Mouse (Mus musculus): Measurements from ENCODE around the gene Soga1.
A peak's percentile ranks its signal among the peaks of the same experiment; 100 is the strongest.

Gene Soga1

GRCm38 (mm10) chr2:157064136-157064535 is 14.9 kb downstream of the Soga1 start:
- DNase-seq (ENCODE audit: low read depth in 1 of 2, low spot score in 2 of 2), result no peak

GRCm38 (mm10) chr2:157063241-157063700 is 15.8 kb downstream of the Soga1 start:
- DNase-seq (ENCODE audit: low read depth in 1 of 2, low spot score in 2 of 2), result peak; percentile 73 to 79

GRCm38 (mm10) chr2:157060557-157061305 is 18.3 kb downstream of the Soga1 start:
- no peak for DNase-seq (ENCODE audit: low read depth in 1 of 2, low spot score in 2 of 2)

GRCm38 (mm10) chr2:157060037-157060436 is 19.0 kb downstream of the Soga1 start:
- DNase-seq (ENCODE audit: low read depth in 1 of 2, low spot score in 2 of 2), result no peak

DNA sequence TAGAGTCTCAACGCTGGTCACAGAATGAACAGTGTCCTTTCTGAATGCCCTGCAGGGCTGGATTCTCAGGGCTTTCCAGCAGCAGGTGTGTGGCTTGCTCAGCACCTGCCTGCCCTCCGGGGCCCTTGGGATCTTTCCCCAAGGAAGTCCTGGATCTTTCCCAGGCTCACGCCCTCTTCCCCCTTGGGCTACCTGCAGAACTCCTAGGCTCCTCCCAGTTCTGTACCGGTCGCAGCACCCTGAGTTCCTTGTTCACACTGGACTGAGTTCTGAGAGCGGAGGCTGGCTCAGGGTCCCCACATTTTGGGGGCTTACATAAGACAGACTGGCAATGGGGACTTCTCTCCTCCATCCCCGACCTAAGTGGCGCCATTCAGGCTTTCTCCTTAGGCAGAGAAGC is 19.9 kb downstream of the Soga1 start:
- no peak for DNase-seq (ENCODE audit: low read depth in 1 of 2, low spot score in 2 of 2)

DNA sequence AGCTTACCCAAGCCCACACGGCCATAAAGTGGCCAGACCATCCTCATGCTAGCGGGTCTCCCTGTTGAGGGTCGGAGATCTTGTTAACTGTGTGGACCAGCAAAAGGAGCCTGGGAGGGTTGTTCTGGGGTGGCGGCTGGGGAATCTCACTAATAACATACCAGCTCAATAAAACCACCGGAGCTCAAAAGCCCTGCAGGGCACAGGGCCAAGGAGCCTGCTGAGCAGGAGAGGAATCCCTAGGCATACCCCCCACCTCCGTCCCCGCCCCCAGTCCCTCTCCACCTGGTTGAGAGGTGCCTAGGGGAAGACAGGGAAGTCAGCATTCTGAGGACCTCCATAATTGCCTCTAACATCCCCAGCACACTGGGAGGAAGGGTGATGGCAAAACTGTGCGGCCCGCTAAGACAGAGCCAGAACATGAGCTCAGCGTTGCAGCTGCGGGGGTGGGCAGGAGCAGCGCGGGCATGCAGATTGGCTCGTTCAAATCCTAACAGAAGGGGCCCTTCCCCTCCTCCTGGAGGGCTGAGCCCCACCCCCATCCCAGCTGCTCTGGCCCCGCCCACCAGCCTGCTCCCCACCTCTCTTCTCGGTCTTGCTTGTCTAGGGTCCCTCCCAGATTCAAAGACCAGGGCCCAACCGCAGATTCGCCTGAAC is 20.6 kb downstream of the Soga1 start:
- no peak for DNase-seq (ENCODE audit: low read depth in 1 of 2, low spot score in 2 of 2)

DNA sequence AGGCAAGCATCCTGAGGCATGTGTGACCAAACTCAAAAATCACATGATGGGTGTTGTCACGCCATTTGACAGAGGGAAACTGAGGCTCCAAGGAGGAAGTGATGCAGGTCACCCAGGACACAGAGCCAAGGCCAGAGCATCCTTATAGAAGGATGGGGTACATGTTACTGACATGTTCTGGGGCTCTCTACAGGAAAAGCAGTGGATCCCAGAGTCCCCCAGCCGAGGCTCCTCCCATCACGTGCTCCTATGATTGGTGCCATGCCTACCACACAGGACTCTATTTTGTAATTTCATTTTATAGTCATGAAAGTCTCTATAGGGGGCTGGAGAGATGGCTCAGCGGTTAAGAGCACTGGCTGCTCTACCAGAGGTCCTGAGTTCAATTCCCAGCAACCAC is 21.3 kb downstream of the Soga1 start:
- no peak for DNase-seq (ENCODE audit: low read depth in 1 of 2, low spot score in 2 of 2)

DNA sequence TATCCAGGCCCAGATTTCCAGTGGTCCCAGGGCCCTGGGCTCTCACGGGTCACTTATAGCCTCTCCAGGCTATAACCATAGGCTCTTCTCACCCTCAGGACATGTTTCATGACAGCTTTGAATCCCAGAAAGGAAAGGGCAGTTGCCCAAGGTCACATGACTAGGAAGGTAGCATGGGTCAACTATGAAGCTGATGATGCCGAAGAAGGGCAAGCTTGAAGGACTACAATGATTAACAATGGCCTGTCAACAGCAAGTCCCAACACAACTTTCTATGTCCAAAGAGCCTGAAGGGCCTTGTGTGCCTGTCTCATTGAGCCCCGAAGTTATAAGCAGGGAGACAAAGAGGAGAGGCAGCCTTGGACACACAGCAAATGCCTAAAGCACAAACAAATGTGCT is 21.9 kb downstream of the Soga1 start:
- no peak for DNase-seq (ENCODE audit: low read depth in 1 of 2, low spot score in 2 of 2)

DNA sequence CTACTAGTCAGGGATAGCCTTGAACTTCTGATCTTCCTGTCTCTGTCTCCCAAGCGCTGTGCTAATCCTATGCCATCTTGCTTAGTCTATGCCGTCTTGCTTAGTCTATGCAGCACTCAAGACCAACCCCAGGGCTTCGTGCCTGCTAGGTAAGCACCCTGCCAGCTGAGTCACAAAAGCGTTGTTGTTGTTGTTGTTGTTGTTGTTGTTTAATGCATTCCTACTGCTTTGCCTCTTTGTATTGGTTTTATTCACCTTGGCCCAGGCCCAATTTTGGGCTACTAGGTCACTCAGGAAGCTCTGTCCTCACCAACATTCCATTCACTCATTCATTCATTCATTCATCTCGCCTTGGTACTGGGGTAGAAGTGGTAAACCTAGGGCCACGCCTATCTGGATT is 23.3 kb downstream of the Soga1 start:
- no peak for DNase-seq (ENCODE audit: low read depth in 1 of 2, low spot score in 2 of 2)

DNA sequence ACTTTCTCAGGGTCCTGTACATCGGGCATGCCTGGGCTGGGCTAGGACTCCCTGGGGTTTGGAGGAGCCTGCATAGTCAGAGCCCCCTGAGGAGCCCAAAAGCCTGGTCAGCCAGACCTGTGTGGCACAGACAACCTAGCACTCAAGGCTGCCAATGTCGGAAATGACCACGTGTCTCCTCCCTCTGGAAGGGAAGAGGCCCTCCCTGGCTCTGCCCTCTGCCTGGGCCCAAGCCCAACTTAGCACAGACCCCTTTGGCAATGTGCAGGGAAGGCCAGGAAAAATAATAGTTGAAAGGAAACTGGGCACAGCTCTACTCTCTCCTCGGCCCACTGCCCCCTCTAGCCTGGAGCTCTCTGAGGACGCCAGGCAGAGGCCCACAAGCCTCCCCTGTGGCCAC is 24.2 kb downstream of the Soga1 start:
- DNase-seq (ENCODE audit: low read depth in 1 of 2, low spot score in 2 of 2), result no peak

GRCm38 (mm10) chr2:157054297-157054696 is 24.8 kb downstream of the Soga1 start:
- DNase-seq (ENCODE audit: low read depth in 1 of 2, low spot score in 2 of 2), result no peak

- no peak for DNase-seq (ENCODE audit: low read depth in 1 of 2, low spot score in 2 of 2)
Observed at GRCm38 (mm10) chr2:157053787-157054186, 25.3 kb downstream of the Soga1 start.

- DNase-seq (ENCODE audit: low read depth in 1 of 2, low spot score in 2 of 2), result no peak
Observed at GRCm38 (mm10) chr2:157053124-157053523, 25.9 kb downstream of the Soga1 start.

DNA sequence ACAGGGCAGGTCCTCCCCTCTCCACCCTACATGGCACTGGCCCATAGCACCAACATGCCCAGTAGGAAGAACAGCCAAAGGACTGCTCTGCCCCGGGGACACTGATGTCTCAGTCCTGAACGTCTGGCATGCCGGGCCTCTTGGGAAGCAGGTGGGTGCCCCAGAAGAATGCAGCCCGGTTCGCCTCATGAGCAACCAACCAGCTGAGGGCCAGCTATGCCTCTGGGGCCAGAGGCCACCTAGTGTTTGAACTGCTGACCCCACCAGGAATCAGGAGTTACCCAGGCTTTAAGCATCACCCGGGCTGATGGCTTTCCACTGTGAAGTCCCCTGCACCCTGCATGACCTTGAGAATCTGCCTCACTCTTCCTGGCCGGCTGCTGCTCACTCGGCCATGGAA is 26.6 kb downstream of the Soga1 start:
- no peak for DNase-seq (ENCODE audit: low read depth in 1 of 2, low spot score in 2 of 2)

DNA sequence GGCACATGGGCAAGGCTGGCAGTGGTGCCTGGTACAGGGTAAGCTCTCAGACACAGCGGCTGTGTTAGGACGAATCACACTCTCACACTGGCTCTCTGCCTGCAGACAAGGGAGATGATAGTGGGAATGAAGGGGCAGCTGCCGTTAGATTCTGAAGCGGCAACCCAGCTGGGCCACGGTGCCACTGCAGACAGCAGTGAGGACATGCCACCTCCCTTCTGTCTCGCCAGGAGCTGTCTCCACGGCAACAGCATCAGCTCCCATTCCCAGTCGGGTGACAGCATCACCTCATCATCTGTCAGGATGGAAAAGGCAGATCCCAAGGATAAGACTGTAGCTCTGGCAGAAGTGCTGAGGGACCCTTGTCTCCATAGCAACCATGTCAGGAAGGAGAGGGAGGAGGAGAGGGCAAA is 29.2 kb downstream of the Soga1 start:
- no peak for DNase-seq (ENCODE audit: low read depth in 1 of 2, low spot score in 2 of 2)

DNA sequence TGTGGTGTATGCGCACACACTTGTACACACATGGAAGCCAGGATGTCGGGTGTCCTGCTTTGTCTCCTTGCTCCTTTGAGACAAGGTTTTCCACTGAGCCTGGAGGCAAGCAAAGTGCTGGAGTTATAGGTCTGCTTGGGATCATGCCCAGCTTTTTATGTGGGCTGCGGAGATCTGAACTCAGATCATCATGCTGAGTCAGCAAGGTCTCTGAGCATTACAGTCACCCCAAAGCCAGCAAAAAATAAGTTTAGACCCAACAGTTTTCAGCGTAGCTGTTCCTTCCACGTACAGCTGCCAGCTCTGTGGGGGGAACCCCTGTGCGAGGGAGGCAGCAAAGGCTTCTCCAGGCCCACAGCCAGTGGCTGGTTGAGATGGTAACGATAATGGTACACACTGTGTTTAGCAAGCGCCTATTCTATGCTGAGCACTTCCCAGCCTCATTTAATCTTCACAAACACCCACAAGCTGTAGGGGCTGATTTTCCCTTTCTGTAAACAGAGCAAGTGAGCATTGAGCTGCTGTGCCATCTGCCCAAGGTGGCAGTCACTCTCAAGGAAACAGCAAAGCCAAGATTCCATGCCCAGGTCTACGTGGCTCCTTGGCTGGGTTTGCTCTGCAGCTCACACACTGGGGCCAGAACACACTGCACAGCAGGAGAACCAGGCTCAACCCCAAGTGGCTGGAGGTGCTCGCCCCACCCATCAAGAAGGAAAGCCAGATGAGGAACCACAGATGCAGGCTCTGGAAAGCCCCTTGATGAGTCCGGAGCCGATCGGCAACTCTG is 30.5 kb downstream of the Soga1 start:
- DNase-seq (ENCODE audit: low read depth in 1 of 2, low spot score in 2 of 2), result peak in 1 of 2 experiments; percentile 23

DNA sequence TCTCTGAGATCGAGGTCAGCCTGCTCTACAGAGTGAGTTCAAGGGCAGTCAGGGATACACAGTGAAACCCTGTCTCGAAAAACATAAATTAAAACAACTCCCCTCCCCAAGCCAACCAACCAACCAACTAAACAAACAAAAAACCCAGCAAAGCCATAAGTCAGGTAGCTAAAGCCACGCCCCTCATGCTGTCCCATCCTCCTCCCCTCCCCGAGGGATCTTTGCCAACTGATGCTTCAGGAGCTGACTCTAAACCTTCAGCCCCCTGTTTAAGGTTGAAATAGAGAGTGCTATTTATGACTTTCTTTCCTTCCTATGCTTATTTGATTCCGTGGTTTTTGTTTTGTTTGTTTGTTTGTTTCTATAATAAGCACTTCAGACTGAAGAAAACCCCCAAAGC is 32.1 kb downstream of the Soga1 start:
- DNase-seq (ENCODE audit: low read depth in 1 of 2, low spot score in 2 of 2), result no peak

GRCm38 (mm10) chr2:157045932-157046331 is 33.1 kb downstream of the Soga1 start:
- no peak for DNase-seq (ENCODE audit: low read depth in 1 of 2, low spot score in 2 of 2)

GRCm38 (mm10) chr2:157043987-157044386 is 35.1 kb downstream of the Soga1 start:
- no peak for DNase-seq (ENCODE audit: low read depth in 1 of 2, low spot score in 2 of 2)

- DNase-seq (ENCODE audit: low read depth in 1 of 2, low spot score in 2 of 2), result no peak
Observed at GRCm38 (mm10) chr2:157043556-157043955, 35.5 kb downstream of the Soga1 start.

GRCm38 (mm10) chr2:157041421-157041820 is 37.6 kb downstream of the Soga1 start:
- no peak for DNase-seq (ENCODE audit: low read depth in 1 of 2, low spot score in 2 of 2)

DNA sequence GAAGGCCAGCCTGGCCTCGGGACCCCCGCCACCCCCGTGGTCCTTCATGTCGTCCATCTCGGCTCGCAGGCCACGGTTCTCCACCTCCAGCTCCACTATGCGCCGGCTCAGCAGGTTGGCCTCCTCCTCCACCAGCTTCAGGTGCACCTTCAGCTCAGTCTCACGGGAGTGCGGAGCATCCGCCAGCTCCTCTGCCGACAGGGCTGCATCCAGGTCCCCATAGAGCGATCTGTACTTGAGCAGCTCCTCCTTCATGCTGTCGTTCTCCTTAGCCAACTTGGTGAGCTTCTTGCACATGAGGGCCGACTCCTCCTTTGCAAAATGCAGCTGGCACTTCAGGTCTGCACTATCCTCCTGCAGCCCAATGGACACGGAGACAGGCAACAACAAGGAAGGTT is 38.4 kb downstream of the Soga1 start:
- DNase-seq (ENCODE audit: low read depth in 1 of 2, low spot score in 2 of 2), result no peak

Measured in monocyte, adult 2 months (primary cell).